Mouse (Mus musculus) spleen, adult 2 months (tissue): ENCODE data around the gene Fgfr2.

Experiments
- CTCF ChIP-seq: fragments of 200-500 bp; IDR thresholded peaks from 2 replicates; pipeline ENCODE4 v1.5.1; 2011; ENCODE audit warnings: mild to moderate bottlenecking, inconsistent platforms; ENCODE audit not compliant: insufficient read depth, insufficient read length, insufficient replicate concordance; ENCODE audit errors: extremely low read depth
- POLR2A ChIP-seq: fragments of 200-500 bp; IDR thresholded peaks from 2 replicates; pipeline ENCODE4 v1.6.1; 2011; ENCODE audit warnings: low read depth, low read length, inconsistent platforms

DNA sequence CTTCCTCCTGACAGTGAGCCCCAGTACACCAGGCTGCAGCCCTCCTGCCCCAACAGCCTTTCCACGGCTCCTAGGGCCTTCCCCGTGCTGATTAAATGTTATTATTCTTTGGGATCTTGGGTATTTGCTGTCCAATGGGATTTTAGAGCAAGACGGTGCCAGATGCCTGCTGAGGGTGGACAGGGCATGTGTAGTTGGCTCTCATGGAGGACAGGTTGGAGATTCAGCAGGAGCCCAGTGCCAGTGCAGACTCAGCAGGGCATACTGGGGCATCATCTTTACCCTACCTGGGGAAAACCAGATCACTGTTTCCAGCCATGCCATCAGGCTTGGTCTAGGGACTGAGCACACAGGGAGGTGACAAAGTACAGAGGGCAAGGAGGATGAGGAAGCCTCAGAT is 892.2 kb downstream of the Fgfr2 start:
- no peak for TF ChIP-seq POLR2A
- no peak for TF ChIP-seq CTCF
